Mouse (Mus musculus) liver, adult 2 months (tissue): ENCODE data around the gene Larp4b. TPM values are rescaled to one million over a fixed set of nuclear protein-coding genes. Genes with fewer than 3 reads are reported as not detected.

Experiments used
- DNase-seq: peaks from one replicate; pipeline ENCODE4 v3.0.0-alpha.2; 2011; ENCODE audit warnings: low read depth, low spot score; ENCODE audit errors: extremely low read depth
- H3K27ac ChIP-seq: fragments of 200-500 bp; replicated peaks from 2 replicates; pipeline ENCODE4 v1.5.1; 2012; ENCODE audit warnings: low read depth, mild to moderate bottlenecking, control low read depth, inconsistent platforms, low read length; ENCODE audit not compliant: insufficient read depth
- H3K27me3 ChIP-seq: fragments of 200-500 bp; 2 replicates; pipeline ENCODE4 v1.6.1; 2012; ENCODE audit warnings: mild to moderate bottlenecking, moderate library complexity, low read length, inconsistent platforms; ENCODE audit not compliant: control insufficient read depth, insufficient read depth
- H3K36me3 ChIP-seq: fragments of 200-500 bp; 2 replicates; pipeline ENCODE4 v1.6.1; 2012; ENCODE audit warnings: low read length, inconsistent platforms; ENCODE audit not compliant: control insufficient read depth, insufficient read depth
- H3K4me1 ChIP-seq: fragments of 200-500 bp; 2 replicates; pipeline ENCODE4 v1.6.1; 2011; ENCODE audit warnings: low read length; ENCODE audit not compliant: control insufficient read depth, insufficient read depth
- H3K4me3 ChIP-seq: fragments of 200-500 bp; 2 replicates; pipeline ENCODE4 v1.5.1; 2011; ENCODE audit warnings: low read depth, mild to moderate bottlenecking, control low read depth, low read length, moderate library complexity; ENCODE audit not compliant: insufficient read depth
- H3K79me2 ChIP-seq: fragments of 200-500 bp; 2 replicates; pipeline ENCODE4 v1.6.1; 2012; ENCODE audit warnings: inconsistent platforms, mild to moderate bottlenecking, low read length, moderate library complexity; ENCODE audit not compliant: control insufficient read depth, insufficient read depth
- H3K9ac ChIP-seq: fragments of 200-500 bp; 2 replicates; pipeline ENCODE4 v1.6.1; 2012; ENCODE audit warnings: low read depth, mild to moderate bottlenecking, control low read depth, inconsistent platforms, low read length
- CTCF ChIP-seq: fragments of 200-500 bp; IDR thresholded peaks from 2 replicates; pipeline ENCODE4 v1.5.1; 2011; ENCODE audit warnings: low read depth, low read length, control low read depth
- POLR2A ChIP-seq: fragments of 200-500 bp; IDR thresholded peaks from 2 replicates; pipeline ENCODE4 v1.6.1; 2011; ENCODE audit warnings: low read length, control low read depth; ENCODE audit not compliant: insufficient read depth; ENCODE audit errors: extremely low read depth
- WGBS: fragments of 180-500 bp; shearing (Covaris S2); methylation state at CpG from one replicate; pipeline ENCODE4 v1.1.7; 2018; 5-methylcytosine and 5-hydroxymethylcytosine counted together
- polyA plus RNA-seq: library from polyadenylated mRNA; depleted of rRNA; stranded (reverse); fragments of >200 nt; gene quantifications from 2 replicates; pipeline ENCODE4 v1.2.3, GENCODE M21; 2012
- total RNA-seq: library from RNA; depleted of rRNA; stranded (reverse); fragments of >200 nt; gene quantifications from 2 replicates; pipeline ENCODE4 v1.2.3, GENCODE M21; 2014

Larp4b gene
- total and polyA plus RNA-seq, 2 experiments, result 20.4 to 34.2 TPM

DNA sequence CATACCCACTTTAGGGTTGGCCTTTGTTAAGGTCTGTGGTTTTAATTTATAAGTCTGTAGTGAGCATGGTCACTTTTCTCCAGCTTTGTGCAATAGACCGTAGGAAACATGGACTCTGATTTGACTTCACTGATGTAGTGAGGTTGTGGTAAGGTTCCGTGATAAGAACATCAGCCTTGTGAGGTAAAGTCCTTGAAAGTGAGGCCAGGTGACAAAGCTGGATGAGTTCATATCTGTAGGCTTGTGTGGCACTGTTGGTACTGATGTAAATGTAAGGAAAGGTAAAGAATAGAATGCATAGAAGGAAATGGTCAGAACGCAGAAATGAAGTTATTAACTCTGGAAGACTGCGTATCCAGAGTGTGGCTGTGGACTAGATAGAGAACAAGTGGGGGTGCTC, 57.9 kb downstream of the Larp4b start:
- no peaks in the 10 kb centered on the region for H3K4me1 ChIP-seq
- TF ChIP-seq POLR2A (no peak), CTCF (no peak)
- 97% methylated on average over 4 of the region's 4 CpGs for WGBS
- H3K79me2 ChIP-seq, result peaks cover 3% of the 10 kb centered on the region; the same call in 1 of the 2 replicates
- peaks cover 72% of the 10 kb centered on the region for H3K36me3 ChIP-seq
- no peak overlapping the region for H3K4me3 ChIP-seq
- H3K27ac ChIP-seq, result no peak overlapping the region
- H3K27me3 ChIP-seq, result no peaks in the 10 kb centered on the region
- DNase-seq, result no peak
- H3K9ac ChIP-seq, result no peak overlapping the region

DNA sequence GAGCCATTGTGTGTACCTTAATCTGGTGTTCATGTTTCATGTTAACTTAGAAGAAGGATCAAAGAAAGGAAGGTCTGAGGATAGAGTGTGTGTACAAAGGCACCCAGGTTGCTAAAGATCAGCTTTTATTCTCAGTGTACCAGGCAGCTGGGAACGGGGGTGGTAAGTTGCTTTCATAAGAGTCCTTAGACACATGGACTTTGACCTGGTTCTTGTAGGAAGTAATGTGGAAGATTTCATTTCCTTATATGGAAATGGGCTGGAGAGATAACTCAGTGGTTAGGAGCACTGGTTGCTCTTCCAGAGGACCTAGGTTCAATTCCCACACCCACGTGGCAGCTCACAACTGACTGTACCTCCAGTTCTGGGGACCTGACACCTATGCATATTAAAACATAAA, 58.6 kb downstream of the Larp4b start:
- peaks cover 3% of the 10 kb centered on the region; the same call in 1 of the 2 replicates for H3K79me2 ChIP-seq
- H3K27me3 ChIP-seq, result no peaks in the 10 kb centered on the region
- H3K36me3 ChIP-seq, result peaks cover 68% of the 10 kb centered on the region
- no peak overlapping the region for H3K27ac ChIP-seq
- TF ChIP-seq CTCF (no peak), POLR2A (no peak)
- no peak overlapping the region for H3K9ac ChIP-seq
- H3K4me3 ChIP-seq, result no peak overlapping the region
- no peaks in the 10 kb centered on the region for H3K4me1 ChIP-seq
- peak; percentile 31 for DNase-seq
- 64% methylated on average over 2 of the region's 2 CpGs for WGBS

DNA sequence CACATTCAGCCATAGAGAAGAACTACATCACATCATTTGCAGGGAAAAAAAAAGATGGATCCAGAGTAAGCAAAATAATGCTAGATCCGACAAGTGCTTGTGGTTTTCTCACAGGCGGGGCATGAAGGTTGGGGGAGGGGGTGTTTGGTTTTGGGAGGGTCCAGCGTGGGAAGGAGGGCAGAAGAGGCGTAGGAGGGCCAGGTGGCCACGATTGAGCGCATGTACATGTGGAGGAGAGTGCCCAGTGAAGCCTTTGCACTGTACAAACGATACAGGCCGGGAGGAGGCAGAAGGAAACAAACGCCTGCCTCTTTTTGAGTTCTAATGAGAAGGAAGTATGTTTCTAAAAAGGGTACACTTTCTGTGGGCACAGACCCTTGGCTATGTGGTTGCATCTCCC, 60.1 kb downstream of the Larp4b start:
- TF ChIP-seq POLR2A, result no peak
- TF ChIP-seq CTCF, result no peak
- H3K36me3 ChIP-seq, result peaks cover 63% of the 10 kb centered on the region
- WGBS, result 84% methylated on average over 9 of the region's 9 CpGs

DNA sequence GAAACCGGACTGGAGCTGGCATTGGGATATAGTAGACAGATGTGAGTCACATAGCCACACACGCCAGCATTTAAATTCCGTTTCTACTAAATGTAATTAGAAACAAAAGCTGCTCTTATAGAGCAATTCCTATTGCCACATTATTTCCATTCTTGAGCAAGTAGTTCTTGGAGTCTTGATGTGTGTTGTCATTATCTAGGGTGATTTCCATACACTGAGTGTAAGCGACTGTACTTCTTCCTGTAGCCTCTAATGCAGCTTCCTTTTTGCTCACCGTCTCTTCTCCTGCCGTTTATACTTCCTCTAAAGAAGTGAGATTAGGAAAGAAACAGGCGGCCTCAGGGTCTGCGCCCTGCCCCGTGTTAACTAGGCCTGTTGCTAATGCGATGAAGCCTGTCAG, 65.6 kb downstream of the Larp4b start:
- Histone ChIP-seq H3K27ac (no peak overlapping the region), H3K36me3 (peaks cover 65% of the 10 kb centered on the region), H3K79me2 (no peaks in the 10 kb centered on the region; the same call in 1 of the 2 replicates), H3K9ac (no peak overlapping the region), H3K4me1 (no peaks in the 10 kb centered on the region), H3K27me3 (no peaks in the 10 kb centered on the region), H3K4me3 (no peak overlapping the region)
- WGBS, result 86% methylated on average over 10 of the region's 10 CpGs
- no peak for TF ChIP-seq POLR2A
- DNase-seq, result no peak

More for the DNA sequence above, 60.1 kb downstream of the Larp4b start:
- Histone ChIP-seq H3K27ac (no peak overlapping the region), H3K27me3 (no peaks in the 10 kb centered on the region), H3K79me2 (peaks cover 3% of the 10 kb centered on the region; the same call in 1 of the 2 replicates), H3K4me3 (no peak overlapping the region), H3K9ac (no peak overlapping the region), H3K4me1 (no peaks in the 10 kb centered on the region)
- DNase-seq, result no peak

DNA sequence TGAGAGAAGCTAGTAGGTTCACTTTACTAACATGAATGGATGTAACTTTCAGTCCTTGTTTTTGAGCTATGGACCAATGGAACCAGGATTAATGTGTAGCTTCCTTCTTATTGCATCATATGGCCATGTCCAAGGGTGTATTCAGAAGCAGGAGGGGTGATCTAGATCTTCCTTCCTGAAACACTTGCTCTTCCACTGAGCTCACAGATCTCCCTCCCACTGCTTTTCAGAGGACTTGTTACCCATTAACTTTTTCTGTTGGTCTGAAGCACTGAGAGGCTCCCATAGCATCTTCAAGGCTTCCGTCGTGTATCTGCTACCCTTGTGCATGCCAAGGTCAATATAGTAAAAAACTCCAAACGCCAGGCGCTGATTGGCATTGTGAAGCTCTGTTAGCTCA, 69.2 kb downstream of the Larp4b start:
- no peak for TF ChIP-seq POLR2A
- no peak for TF ChIP-seq CTCF
- no peak overlapping the region for H3K9ac ChIP-seq
- H3K36me3 ChIP-seq, result peaks cover 75% of the 10 kb centered on the region
- no peak overlapping the region for H3K4me3 ChIP-seq
- H3K79me2 ChIP-seq, result no peaks in the 10 kb centered on the region; the same call in 1 of the 2 replicates
- no peaks in the 10 kb centered on the region for H3K27me3 ChIP-seq
- no peak for DNase-seq
- no peak overlapping the region for H3K27ac ChIP-seq
- 64% methylated on average over 4 of the region's 4 CpGs for WGBS
- peaks cover 4% of the 10 kb centered on the region; the same call in 1 of the 2 replicates for H3K4me1 ChIP-seq

DNA sequence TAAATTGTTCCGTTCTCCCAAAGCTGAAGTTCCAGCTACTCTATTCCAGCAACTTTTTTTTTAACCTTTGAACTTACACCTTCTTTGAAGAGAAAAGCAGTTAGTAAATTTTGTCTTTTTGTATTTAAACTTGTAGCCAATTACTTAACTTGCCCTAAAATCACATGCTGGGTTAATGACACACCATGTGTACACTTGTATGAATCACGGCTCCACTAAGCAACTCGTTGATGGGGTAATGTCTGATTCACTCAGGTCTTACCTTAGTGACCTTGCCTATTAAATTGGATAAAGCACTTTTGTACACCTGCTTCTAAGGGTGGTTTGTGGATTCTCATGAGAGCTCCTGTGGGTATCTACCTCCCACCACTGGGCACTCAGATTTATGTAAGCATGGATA, 74.2 kb downstream of the Larp4b start:
- TF ChIP-seq CTCF (no peak), POLR2A (no peak)
- Histone ChIP-seq H3K4me3 (no peak overlapping the region), H3K79me2 (no peaks in the 10 kb centered on the region), H3K27ac (0 out of 2 replicates have a peak overlapping the region, but pooled peaks have one; percentile 27), H3K27me3 (no peaks in the 10 kb centered on the region), H3K4me1 (peaks cover 4% of the 10 kb centered on the region; the same call in 1 of the 2 replicates), H3K36me3 (peaks cover 68% of the 10 kb centered on the region), H3K9ac (no peak overlapping the region)
- WGBS, result 27% methylated on average over 3 of the region's 3 CpGs
- peak; percentile 84 for DNase-seq
